8 mouse cellular contexts compared by ENCODE assay signal in the genomic region with DNA sequence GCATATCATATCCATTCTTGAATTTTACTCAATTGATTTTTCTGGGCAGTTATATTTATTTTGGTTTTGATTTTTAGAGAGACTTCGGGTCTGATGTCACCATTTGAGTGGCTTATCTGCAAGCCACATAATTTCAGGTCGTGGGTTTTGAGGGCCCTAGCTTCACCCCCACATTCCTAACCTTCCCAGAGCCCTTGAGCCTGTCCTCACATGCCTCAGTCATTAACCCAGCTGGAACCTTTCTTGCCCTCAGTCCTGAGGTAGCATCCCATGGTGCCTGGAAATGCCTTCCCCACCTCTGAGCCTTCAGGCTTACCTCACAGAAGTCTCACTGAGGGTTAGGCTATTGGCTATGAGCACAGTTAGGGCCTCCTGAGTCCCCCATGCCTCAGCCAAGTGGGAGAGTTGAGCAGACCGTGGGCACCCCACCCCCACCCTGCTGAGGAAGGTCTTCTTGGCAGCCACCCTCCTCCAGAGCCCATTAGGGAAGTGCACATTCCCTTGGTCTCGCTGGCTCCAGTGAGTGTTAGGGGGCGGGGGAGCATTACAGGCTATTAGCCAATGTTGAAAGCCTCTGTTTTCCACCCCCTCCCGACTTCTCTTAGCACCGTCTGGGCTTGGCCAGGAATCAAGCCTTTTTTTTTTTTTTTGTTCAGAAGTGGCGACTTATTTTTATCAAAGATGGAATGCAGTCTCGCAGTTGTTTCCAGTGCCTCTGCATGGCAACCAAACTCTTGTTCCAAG. TPM values are rescaled to one million over a fixed set of nuclear protein-coding genes. Genes with fewer than 3 reads are reported as not detected.
DNase-seq lines count a peak whose midpoint lies in the region; ATAC-seq and TF ChIP-seq lines count a peak whose summit lies in the region.

No protein-coding gene starts in this region.

- intact Hi-C loops in gastrocnemius, adult 2 months (cut with DNase I) = no loop called here
- intact Hi-C loops in gastrocnemius, postnatal 36 days (cut with DNase I) = loop anchor here (2.0 kb wide), 1 partner anchor 46 kb away; no protein-coding TSS in a partner anchor

- whole genome bisulfite sequencing in embryonic facial prominence, embryonic 13.5 days = 12% methylated on average over 9 of the region's 9 CpGs
- 5% methylated on average over 9 of the region's 9 CpGs for WGBS in heart, embryonic 14.5 days
- WGBS in kidney, postnatal 0 days = 17% methylated on average over 9 of the region's 9 CpGs
- WGBS in lung, postnatal 0 days = 11% methylated on average over 9 of the region's 9 CpGs

- no peaks in the 10 kb centered on the region for H3K36me3 ChIP-seq in embryonic facial prominence, embryonic 13.5 days
- no peaks in the 10 kb centered on the region for H3K36me3 ChIP-seq in heart, embryonic 14.5 days (ENCODE audit: control insufficient read depth, insufficient read depth, low read length)
- no peaks in the 10 kb centered on the region for H3K36me3 ChIP-seq in kidney, postnatal 0 days (ENCODE audit: insufficient read depth, low read length)
- H3K36me3 ChIP-seq in lung, postnatal 0 days (ENCODE audit: insufficient read depth, low read length) = no peaks in the 10 kb centered on the region

- DNase-seq in gastrocnemius, adult 2 months = peak; percentile 40
- no peak for DNase-seq in gastrocnemius, postnatal 36 days
- DNase-seq in kidney, postnatal 0 days (ENCODE audit: low spot score) = peak; percentile 82
- peak; percentile 97 for DNase-seq in lung, postnatal 0 days (ENCODE audit: low spot score)
- DNase-seq in thymus, postnatal 0 days (ENCODE audit: low spot score) = no peak

- no peaks in the 10 kb centered on the region for H3K9me3 ChIP-seq in embryonic facial prominence, embryonic 13.5 days
- no peaks in the 10 kb centered on the region for H3K9me3 ChIP-seq in heart, embryonic 14.5 days (ENCODE audit: control insufficient read depth, low read length)
- H3K9me3 ChIP-seq in kidney, postnatal 0 days (replicated peaks; ENCODE audit: low read length) = no peaks in the 10 kb centered on the region
- H3K9me3 ChIP-seq in lung, postnatal 0 days (ENCODE audit: low read length) = no peaks in the 10 kb centered on the region

- H3K4me2 ChIP-seq in embryonic facial prominence, embryonic 13.5 days = peak overlapping the region; percentile 24
- peak overlapping the region; percentile 47 for H3K4me2 ChIP-seq in heart, embryonic 14.5 days (ENCODE audit: low read length)
- H3K4me2 ChIP-seq in kidney, postnatal 0 days (ENCODE audit: low read length) = peak overlapping the region; percentile 23; the same call in 1 of the 2 replicates
- no peak overlapping the region for H3K4me2 ChIP-seq in lung, postnatal 0 days (replicated peaks; ENCODE audit: low read depth, low read length)

- no peaks in the 10 kb centered on the region for H3K27me3 ChIP-seq in embryonic facial prominence, embryonic 13.5 days
- no peaks in the 10 kb centered on the region; the same call in 1 of the 2 replicates for H3K27me3 ChIP-seq in heart, embryonic 14.5 days (ENCODE audit: control insufficient read depth, insufficient read depth, low read length)
- H3K27me3 ChIP-seq in kidney, postnatal 0 days (ENCODE audit: insufficient read depth, low read length) = no peaks in the 10 kb centered on the region
- H3K27me3 ChIP-seq in lung, postnatal 0 days (replicated peaks; ENCODE audit: insufficient read depth, low read length) = no peaks in the 10 kb centered on the region

- H3K9ac ChIP-seq in embryonic facial prominence, embryonic 13.5 days = no peak overlapping the region
- H3K9ac ChIP-seq in heart, embryonic 14.5 days (ENCODE audit: low read length) = peak overlapping the region; percentile 39; the same call in 1 of the 2 replicates
- H3K9ac ChIP-seq in kidney, postnatal 0 days (ENCODE audit: low read depth, low read length) = no peak overlapping the region
- no peak overlapping the region for H3K9ac ChIP-seq in lung, postnatal 0 days (replicated peaks; ENCODE audit: low read depth)

- peak; percentile 91 for TF ChIP-seq EP300 in lung, postnatal 0 days (IDR thresholded peaks at IDR 0.05)

- peak overlapping the region; percentile 46; the same call in 1 of the 2 replicates for H3K27ac ChIP-seq in gastrocnemius, adult 2 months
- H3K27ac ChIP-seq in embryonic facial prominence, embryonic 13.5 days = peak overlapping the region; percentile 52
- H3K27ac ChIP-seq in heart, embryonic 14.5 days (replicated peaks in 1 of 2; ENCODE audit: control insufficient read depth in 1 of 2, insufficient read depth in 1 of 2, low read depth in 2 of 2, low read length in 2 of 2) = peak overlapping the region; percentile 91
- peak overlapping the region; percentile 42; the same call in 1 of the 2 replicates for H3K27ac ChIP-seq in kidney, postnatal 0 days
- peak overlapping the region; percentile 89 for H3K27ac ChIP-seq in lung, postnatal 0 days (ENCODE audit: low read length)

- ATAC-seq in embryonic facial prominence, embryonic 13.5 days (ENCODE audit: insufficient number of reproducible peaks, insufficient read depth, low FRiP score, low TSS enrichment, low read depth) = 0 out of 2 replicates have a peak, but pooled peaks have one; percentile 21
- ATAC-seq in heart, embryonic 14.5 days (ENCODE audit: insufficient number of reproducible peaks, insufficient read depth, low FRiP score, low read depth) = peak; percentile 64
- no peak for ATAC-seq in kidney, postnatal 0 days (replicated peaks; ENCODE audit: low FRiP score, low read depth)
- peak; percentile 63 for ATAC-seq in lung, postnatal 0 days
- no peak for ATAC-seq in activated CD4-positive, CD25-positive, alpha-beta regulatory T cell, adult 4 months

- no peak for TF ChIP-seq CTCF in gastrocnemius, adult 2 months (IDR thresholded peaks at IDR 0.05)
- TF ChIP-seq CTCF in kidney, postnatal 0 days (IDR thresholded peaks at IDR 0.05; ENCODE audit: low read depth) = no peak
- TF ChIP-seq CTCF in lung, postnatal 0 days (IDR thresholded peaks at IDR 0.05) = no peak

- H3K4me1 ChIP-seq in embryonic facial prominence, embryonic 13.5 days = peaks cover 47% of the 10 kb centered on the region
- H3K4me1 ChIP-seq in heart, embryonic 14.5 days (ENCODE audit: control insufficient read depth in 2 of 2, insufficient read depth in 2 of 2, low read length in 2 of 2) = peaks cover 47 to 66% of the 10 kb centered on the region in 2 experiments
- peaks cover 31% of the 10 kb centered on the region for H3K4me1 ChIP-seq in kidney, postnatal 0 days (replicated peaks; ENCODE audit: insufficient read depth, low read length)
- peaks cover 14% of the 10 kb centered on the region; the same call in 1 of the 2 replicates for H3K4me1 ChIP-seq in lung, postnatal 0 days (ENCODE audit: insufficient read depth, low read depth, low read length)

- no peak overlapping the region for H3K4me3 ChIP-seq in gastrocnemius, adult 2 months
- H3K4me3 ChIP-seq in embryonic facial prominence, embryonic 13.5 days = no peak overlapping the region
- no peak overlapping the region for H3K4me3 ChIP-seq in heart, embryonic 14.5 days (ENCODE audit: control insufficient read depth in 1 of 2, insufficient read depth in 1 of 2, low read depth in 1 of 2, low read length in 2 of 2)
- no peak overlapping the region for H3K4me3 ChIP-seq in kidney, postnatal 0 days (replicated peaks; ENCODE audit: low read depth, low read length)
- H3K4me3 ChIP-seq in lung, postnatal 0 days (ENCODE audit: low read depth, low read length) = no peak overlapping the region

RNA-seq across cellular contexts. Expression of gene Hes1, which starts 5.0 kb away (rescaled TPM):
- 10 to 100 TPM in 1 of 2 experiments, 1 to 10 TPM in 1; 9.5 to 11.1 TPM for total RNA-seq in gastrocnemius, adult 2 months (2021)
- total RNA-seq in gastrocnemius, postnatal 36 days (2021) = 10 to 100 TPM; 11.4 to 12.3 TPM
- polyA plus RNA-seq in embryonic facial prominence, embryonic 13.5 days (2015; fragmentation: Nextera tagmentation; extraction: Ambion mirVana) = 42.9 and 44.3 TPM in 2 replicates
- polyA plus RNA-seq in heart, embryonic 14.5 days (2014; fragmentation: Nextera tagmentation; extraction: Ambion mirVana) = 23.1 and 25.4 TPM in 2 replicates
- 87.1 and 102 TPM in 2 replicates for polyA plus RNA-seq in kidney, postnatal 0 days (2015; fragmentation: Nextera tagmentation; extraction: Ambion mirVana)
- 89.1 and 93.9 TPM in 2 replicates for polyA plus RNA-seq in lung, postnatal 0 days (2015; fragmentation: Nextera tagmentation; extraction: Ambion mirVana)
- 35.6 and 36.3 TPM in 2 replicates for polyA plus RNA-seq in thymus, postnatal 0 days (2015; fragmentation: Nextera tagmentation; extraction: Ambion mirVana)
- not detected for polyA plus RNA-seq in activated CD4-positive, CD25-positive, alpha-beta regulatory T cell, adult 4 months (2017; shearing (Covaris generic))

Comparison
In these comparisons a context has a peak if more than half of its experiments do, and no peak if none do; other contexts are left out.
1. DNase-seq: peak in gastrocnemius, adult 2 months (single experiment), kidney, postnatal 0 days (single experiment) and lung, postnatal 0 days (single experiment); none in gastrocnemius, postnatal 36 days (0 of 2) and thymus, postnatal 0 days (single experiment).
2. ATAC-seq: peak in embryonic facial prominence, embryonic 13.5 days (single experiment), heart, embryonic 14.5 days (single experiment) and lung, postnatal 0 days (single experiment); none in kidney, postnatal 0 days (single experiment) and activated CD4-positive, CD25-positive, alpha-beta regulatory T cell, adult 4 months (single experiment).
3. RNA of gene Hes1, which starts 5.0 kb away (polyA plus RNA-seq): 87.1 to 102 TPM in kidney, postnatal 0 days, 89.1 to 93.9 TPM in lung, postnatal 0 days, 42.9 to 44.3 TPM in embryonic facial prominence, embryonic 13.5 days, 35.6 to 36.3 TPM in thymus, postnatal 0 days and 23.1 to 25.4 TPM in heart, embryonic 14.5 days; not detected in activated CD4-positive, CD25-positive, alpha-beta regulatory T cell, adult 4 months; every median in the first group is over 10 times any median in the second.
4. Peak in every context shown above with its lines, with median percentiles within 50 percentile points of each other: H3K27ac ChIP-seq.